Mouse (Mus musculus): ENCODE measurements around the gene Znrf1.
A peak's percentile ranks its signal among the peaks of the same experiment; 100 is the strongest.

The Znrf1 gene

GRCm38 (mm10) chr8:111568029-111568428, 32.1 kb downstream of the Znrf1 start:
- no peak for DNase-seq (ENCODE audit: low read depth, low spot score)

GRCm38 (mm10) chr8:111569926-111570325, 34.0 kb downstream of the Znrf1 start:
- DNase-seq (ENCODE audit: low read depth, low spot score): peak; percentile 72

- DNase-seq (ENCODE audit: low read depth, low spot score): peak; percentile 85
These were observed 34.5 kb downstream of the Znrf1 start for GRCm38 (mm10) chr8:111570432-111570831.

GRCm38 (mm10) chr8:111571661-111572060, 35.8 kb downstream of the Znrf1 start:
- peak; percentile 77 for DNase-seq (ENCODE audit: low read depth, low spot score)

GRCm38 (mm10) chr8:111572431-111572830, 36.5 kb downstream of the Znrf1 start:
- DNase-seq (ENCODE audit: low read depth, low spot score): no peak

- peak; percentile 83 for DNase-seq (ENCODE audit: low read depth, low spot score)
These were observed 37.7 kb downstream of the Znrf1 start for GRCm38 (mm10) chr8:111573583-111573982.

- peak; percentile 75 for DNase-seq (ENCODE audit: low read depth, low spot score)
These were observed 38.1 kb downstream of the Znrf1 start for GRCm38 (mm10) chr8:111574016-111574415.

GRCm38 (mm10) chr8:111575492-111575891, 39.6 kb downstream of the Znrf1 start:
- no peak for DNase-seq (ENCODE audit: low read depth, low spot score)

- DNase-seq (ENCODE audit: low read depth, low spot score): peak; percentile 60
These were observed 40.6 kb downstream of the Znrf1 start for GRCm38 (mm10) chr8:111576501-111576900.

GRCm38 (mm10) chr8:111577880-111578533, 42.1 kb downstream of the Znrf1 start:
- peak; percentile 52 for DNase-seq (ENCODE audit: low read depth, low spot score)

GRCm38 (mm10) chr8:111579318-111579717, 43.4 kb downstream of the Znrf1 start:
- DNase-seq (ENCODE audit: low read depth, low spot score): no peak

GRCm38 (mm10) chr8:111580306-111580705, 44.4 kb downstream of the Znrf1 start:
- DNase-seq (ENCODE audit: low read depth, low spot score): no peak

- peak; percentile 87 for DNase-seq (ENCODE audit: low read depth, low spot score)
These were observed 46.5 kb downstream of the Znrf1 start for GRCm38 (mm10) chr8:111582386-111582785.

GRCm38 (mm10) chr8:111584946-111585345, 49.0 kb downstream of the Znrf1 start:
- no peak for DNase-seq (ENCODE audit: low read depth, low spot score)

GRCm38 (mm10) chr8:111587545-111588094, 51.7 kb downstream of the Znrf1 start:
- DNase-seq (ENCODE audit: low read depth, low spot score): no peak

GRCm38 (mm10) chr8:111588336-111588735, 52.4 kb downstream of the Znrf1 start:
- no peak for DNase-seq (ENCODE audit: low read depth, low spot score)

GRCm38 (mm10) chr8:111590214-111590613, 54.3 kb downstream of the Znrf1 start:
- no peak for DNase-seq (ENCODE audit: low read depth, low spot score)

GRCm38 (mm10) chr8:111591176-111591575, 55.3 kb downstream of the Znrf1 start:
- no peak for DNase-seq (ENCODE audit: low read depth, low spot score)

- no peak for DNase-seq (ENCODE audit: low read depth, low spot score)
These were observed 56.6 kb downstream of the Znrf1 start for GRCm38 (mm10) chr8:111592390-111592910.

- peak; percentile 63 for DNase-seq (ENCODE audit: low read depth, low spot score)
These were observed 58.3 kb downstream of the Znrf1 start for GRCm38 (mm10) chr8:111594044-111594840.

GRCm38 (mm10) chr8:111594951-111595350, 59.1 kb downstream of the Znrf1 start:
- no peak for DNase-seq (ENCODE audit: low read depth, low spot score)

- peak; percentile 94 for DNase-seq (ENCODE audit: low read depth, low spot score)
These were observed 60.0 kb downstream of the Znrf1 start for GRCm38 (mm10) chr8:111595712-111596484.
